Mouse (Mus musculus) brain, embryonic 14.5 days (tissue): Measurements from ENCODE around the gene Ugt1a1. TPM values are rescaled to one million over a fixed set of nuclear protein-coding genes. Genes with fewer than 3 reads are reported as not detected.
"Not testable (repeated sequence)": the region's sequence is repeated elsewhere in the genome, so short reads cannot be mapped to it uniquely, and the experiment has no call there.

ENCODE experiments used
- DNase-seq: peaks from one replicate; pipeline ENCODE4 v3.0.0-alpha.2; 2011; ENCODE audit warnings: low read depth
- CTCF ChIP-seq: fragments of 200-500 bp; IDR thresholded peaks from 2 replicates; pipeline ENCODE4 v1.5.1; 2012; ENCODE audit warnings: inconsistent platforms, mild to moderate bottlenecking, moderate library complexity, borderline replicate concordance; ENCODE audit not compliant: insufficient read depth, insufficient read length; ENCODE audit errors: extremely low read depth
- POLR2A ChIP-seq: fragments of 200-500 bp; IDR thresholded peaks from 2 replicates; pipeline ENCODE4 v1.6.1; 2012; ENCODE audit warnings: mild to moderate bottlenecking, inconsistent platforms, borderline replicate concordance; ENCODE audit not compliant: poor library complexity, insufficient read depth, insufficient read length, severe bottlenecking; ENCODE audit errors: extremely low read depth
- polyA plus RNA-seq: library from polyadenylated mRNA; depleted of rRNA; stranded (reverse); fragments of >200 nt; gene quantifications from 2 replicates; pipeline ENCODE4 v1.2.3, GENCODE M21; 2012; rRNA removed

Ugt1a1 gene
- 0.14 and 0.15 TPM in 2 replicates for polyA plus RNA-seq

- TF ChIP-seq CTCF (no peak), POLR2A (no peak)
- peak; percentile 3 for DNase-seq
Observed at GRCm38 (mm10) chr1:88211812-88212211, at the start of gene Ugt1a1. TSS of gene Ugt1a1 (plus strand) at chr1:88211959.

- no peak for DNase-seq
- TF ChIP-seq CTCF (no peak), POLR2A (no peak)
Observed at GRCm38 (mm10) chr1:88165711-88166110, 46.0 kb upstream of the Ugt1a1 start, which contains the start of gene Ugt1a5. TSS of gene Ugt1a5 (plus strand) at chr1:88166012.

- not testable (repeated sequence) for DNase-seq
Observed at GRCm38 (mm10) chr1:88172190-88172589, 39.6 kb upstream of the Ugt1a1 start.

GRCm38 (mm10) chr1:88179657-88180056 lies 32.1 kb upstream of the Ugt1a1 start:
- DNase-seq: no peak
- TF ChIP-seq CTCF (no peak), POLR2A (no peak)

- TF ChIP-seq CTCF: no peak
- no peak for TF ChIP-seq POLR2A
- no peak for DNase-seq
Observed at GRCm38 (mm10) chr1:88186325-88186935, 25.3 kb upstream of the Ugt1a1 start.

GRCm38 (mm10) chr1:88192136-88192535 lies 19.6 kb upstream of the Ugt1a1 start:
- no peak for DNase-seq
- TF ChIP-seq CTCF: no peak
- TF ChIP-seq POLR2A: no peak

GRCm38 (mm10) chr1:88195687-88196086 lies 16.1 kb upstream of the Ugt1a1 start:
- DNase-seq: no peak
- TF ChIP-seq POLR2A (no peak), CTCF (no peak)

GRCm38 (mm10) chr1:88197443-88197842 lies 14.3 kb upstream of the Ugt1a1 start:
- no peak for DNase-seq

GRCm38 (mm10) chr1:88199996-88200395 lies 11.8 kb upstream of the Ugt1a1 start:
- DNase-seq: no peak
- TF ChIP-seq POLR2A: no peak
- no peak for TF ChIP-seq CTCF

More at GRCm38 (mm10) chr1:88197443-88197842, 14.3 kb upstream of the Ugt1a1 start:
- TF ChIP-seq CTCF: no peak
- TF ChIP-seq POLR2A: no peak

GRCm38 (mm10) chr1:88200456-88200855 lies 11.3 kb upstream of the Ugt1a1 start, which contains the start of gene Ugt1a2:
TSS of gene Ugt1a2 (plus strand) at chr1:88200601.
- DNase-seq: no peak
- no peak for TF ChIP-seq CTCF
- TF ChIP-seq POLR2A: no peak

GRCm38 (mm10) chr1:88205294-88205922 lies 6.4 kb upstream of the Ugt1a1 start, which contains the start of gene Dnajb3:
TSS of gene Dnajb3 (minus strand) at chr1:88205782.
- TF ChIP-seq CTCF: no peak
- TF ChIP-seq POLR2A: peak; percentile 86
- DNase-seq: peak; percentile 96
